Mouse (Mus musculus) lung, embryonic 14.5 days (tissue): ENCODE measurements around the gene Kdelr1. TPM values are rescaled to one million over a fixed set of nuclear protein-coding genes. Genes with fewer than 3 reads are reported as not detected.

Experiments
- ATAC-seq: fragments of 200-750 bp; cut with Nextera tagmentation; 2 replicates; pipeline ENCODE4 v1.8.0; 2017; ENCODE audit warnings: mild to moderate bottlenecking, moderate TSS enrichment, moderate library complexity; ENCODE audit not compliant: insufficient read depth
- DNase-seq: peaks from one replicate; pipeline ENCODE4 v3.0.0-alpha.2; 2015
- H3K27ac ChIP-seq: fragments of 300-500 bp; sonication (generic); 2 replicates; pipeline ENCODE4 v1.5.1; 2014; ENCODE audit warnings: low read depth, mild to moderate bottlenecking, moderate library complexity
- H3K27me3 ChIP-seq: fragments of 300-500 bp; sonication (generic); 2 replicates; pipeline ENCODE4 v1.6.1; 2014; ENCODE audit warnings: low read length, control low read depth; ENCODE audit not compliant: insufficient read depth
- H3K36me3 ChIP-seq: fragments of 300-500 bp; sonication (generic); 2 replicates; pipeline ENCODE4 v1.6.1; 2014; ENCODE audit warnings: control low read depth; ENCODE audit not compliant: insufficient read depth
- H3K4me1 ChIP-seq: fragments of 300-500 bp; sonication (generic); 2 replicates; pipeline ENCODE4 v1.6.1; 2014; ENCODE audit warnings: antibody characterized with exemption, control low read depth; ENCODE audit not compliant: insufficient read depth
- H3K4me2 ChIP-seq: fragments of 300-500 bp; sonication (generic); 2 replicates; pipeline ENCODE4 v1.6.1; 2014; ENCODE audit warnings: mild to moderate bottlenecking
- H3K4me3 ChIP-seq: fragments of 300-500 bp; sonication (generic); 2 replicates; pipeline ENCODE4 v1.5.1; 2014; ENCODE audit warnings: low read depth, low read length
- H3K9ac ChIP-seq: fragments of 300-500 bp; sonication (generic); 2 replicates; pipeline ENCODE4 v1.6.1; 2014
- H3K9me3 ChIP-seq: fragments of 300-500 bp; sonication (generic); 2 replicates; pipeline ENCODE4 v1.6.1; 2016; ENCODE audit warnings: low read depth, low read length, control low read depth
- CTCF ChIP-seq: IDR thresholded peaks from 2 replicates; pipeline ENCODE4 v1.5.1; 2016; ENCODE audit warnings: antibody characterized with exemption, low read depth
- WGBS: fragments of 180-500 bp; shearing (Covaris S2); extraction: QIAGEN DNeasy Blood & Tissue Kit; methylation state at CpG from one replicate; pipeline ENCODE4 v1.1.7; 2014; 5-methylcytosine and 5-hydroxymethylcytosine counted together
- polyA plus RNA-seq: library from polyadenylated mRNA; unstranded; fragments of >200 nt; fragmentation: Nextera tagmentation; extraction: Ambion mirVana; gene quantifications from 2 replicates; pipeline ENCODE4 v1.2.1, GENCODE M21; 2014

The Kdelr1 gene
- polyA plus RNA-seq, 1 experiment from 2014 or later, result 108 TPM

DNA sequence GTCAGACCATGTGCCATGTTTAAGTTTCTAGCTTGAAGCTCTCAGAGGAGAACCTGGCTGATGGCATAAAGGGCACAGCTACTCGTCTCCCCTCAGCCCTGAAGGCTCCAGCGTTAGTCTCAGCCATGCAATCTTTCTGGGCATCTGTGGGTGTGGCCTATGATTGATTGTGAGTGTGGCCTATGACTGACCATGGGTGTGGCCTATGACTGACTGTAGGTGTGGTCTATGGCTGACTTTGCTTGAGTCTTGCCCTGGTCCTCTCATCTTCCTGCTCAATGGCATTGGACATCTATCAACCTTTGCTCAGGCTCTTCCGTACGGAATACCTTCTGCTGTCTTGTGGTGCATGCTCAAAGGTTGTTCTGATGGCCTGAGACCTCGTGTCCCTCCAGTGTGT, 29.0 kb downstream of the Kdelr1 start:
- no peak for TF ChIP-seq CTCF
- no peaks in the 10 kb centered on the region for H3K9me3 ChIP-seq
- WGBS, result 49% methylated on average over 5 of the region's 5 CpGs
- H3K4me3 ChIP-seq, result no peak overlapping the region
- no peak for ATAC-seq
- H3K27me3 ChIP-seq, result no peaks in the 10 kb centered on the region
- peak; percentile 46 for DNase-seq
- no peak overlapping the region for H3K9ac ChIP-seq
- 0 out of 2 replicates have a peak, but pooled peaks cover 6% of the 10 kb centered on the region for H3K4me1 ChIP-seq
- no peak overlapping the region for H3K27ac ChIP-seq
- H3K36me3 ChIP-seq, result no peaks in the 10 kb centered on the region
- H3K4me2 ChIP-seq, result no peak overlapping the region

DNA sequence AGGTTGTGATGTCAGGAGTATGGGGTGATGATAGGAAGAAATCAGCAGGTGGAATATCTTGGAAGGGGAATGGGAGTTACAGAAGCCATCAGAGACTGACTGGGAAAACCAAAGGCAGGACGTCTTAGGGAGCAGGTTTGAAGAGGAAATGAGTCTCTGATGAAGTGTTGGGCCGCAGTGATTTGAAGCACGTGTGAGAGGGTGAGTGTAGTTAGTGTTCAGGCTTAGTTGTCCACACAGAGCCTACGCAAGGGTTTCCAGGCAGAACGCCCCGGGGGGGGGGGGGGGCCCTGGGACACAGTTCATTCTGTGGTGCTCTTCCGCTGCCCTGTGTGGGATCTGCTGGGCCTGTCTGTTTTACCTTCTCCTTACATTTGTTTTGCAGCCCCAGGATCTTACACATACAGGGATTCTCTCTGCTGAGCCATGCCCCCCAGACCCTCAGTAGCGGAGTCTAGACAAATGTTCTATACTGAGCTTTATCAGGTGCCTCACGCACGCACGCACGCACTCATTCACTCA, 30.0 kb downstream of the Kdelr1 start:
- Histone ChIP-seq H3K4me1 (0 out of 2 replicates have a peak, but pooled peaks cover 5% of the 10 kb centered on the region), H3K27ac (no peak overlapping the region), H3K4me3 (no peak overlapping the region), H3K27me3 (no peaks in the 10 kb centered on the region), H3K9me3 (no peaks in the 10 kb centered on the region), H3K9ac (no peak overlapping the region), H3K36me3 (peaks cover 4% of the 10 kb centered on the region; the same call in 1 of the 2 replicates), H3K4me2 (no peak overlapping the region)
- DNase-seq, result peak; percentile 36
- 60% methylated on average over 12 of the region's 12 CpGs for WGBS
- no peak for TF ChIP-seq CTCF
- no peak for ATAC-seq

DNA sequence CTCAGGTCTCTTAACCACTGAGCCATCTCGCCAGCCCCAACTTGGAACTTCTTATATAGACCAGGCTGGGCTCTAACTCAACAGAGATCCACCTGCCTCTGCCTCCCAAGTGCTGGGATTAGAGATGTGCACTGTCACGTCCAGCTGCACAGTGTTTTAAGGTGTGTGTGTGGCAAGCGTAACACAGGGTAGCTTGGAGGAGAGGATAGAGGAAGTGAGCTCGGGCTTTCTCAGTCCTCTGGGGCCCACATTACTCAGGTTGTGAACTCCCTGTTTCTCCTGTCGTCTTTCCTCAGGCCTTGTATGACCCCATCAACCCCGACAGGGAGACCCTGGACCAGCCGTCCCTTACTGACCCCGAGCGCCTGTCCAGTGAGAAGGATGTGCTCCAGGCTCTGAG, 34.0 kb downstream of the Kdelr1 start:
- DNase-seq (no peak), ATAC-seq (no peak; the same call in 1 of the 2 replicates)
- Histone ChIP-seq H3K4me1 (no peaks in the 10 kb centered on the region), H3K9me3 (no peaks in the 10 kb centered on the region), H3K27ac (no peak overlapping the region), H3K27me3 (no peaks in the 10 kb centered on the region), H3K36me3 (peaks cover 15% of the 10 kb centered on the region; the same call in 1 of the 2 replicates), H3K9ac (no peak overlapping the region), H3K4me3 (no peak overlapping the region), H3K4me2 (no peak overlapping the region)
- 84% methylated on average over 9 of the region's 9 CpGs for WGBS
- TF ChIP-seq CTCF, result no peak

GRCm38 (mm10) chr7:45908384-45908783, 35.8 kb downstream of the Kdelr1 start:
- DNase-seq, result no peak
- Histone ChIP-seq H3K27ac (no peak overlapping the region), H3K27me3 (no peaks in the 10 kb centered on the region), H3K9me3 (no peaks in the 10 kb centered on the region), H3K36me3 (peaks cover 15% of the 10 kb centered on the region; the same call in 1 of the 2 replicates), H3K4me3 (no peak overlapping the region), H3K4me2 (no peak overlapping the region), H3K9ac (no peak overlapping the region), H3K4me1 (no peaks in the 10 kb centered on the region)
- no peak for ATAC-seq
- no peak for TF ChIP-seq CTCF

- ATAC-seq (no peak), DNase-seq (no peak)
- Histone ChIP-seq H3K9me3 (no peaks in the 10 kb centered on the region), H3K27ac (no peak overlapping the region), H3K4me1 (no peaks in the 10 kb centered on the region), H3K9ac (no peak overlapping the region), H3K27me3 (no peaks in the 10 kb centered on the region), H3K36me3 (peaks cover 15% of the 10 kb centered on the region; the same call in 1 of the 2 replicates), H3K4me2 (no peak overlapping the region), H3K4me3 (no peak overlapping the region)
- WGBS, result 91% methylated on average over 16 of the region's 16 CpGs
- TF ChIP-seq CTCF, result no peak
Measured at GRCm38 (mm10) chr7:45909145-45909544, 36.6 kb downstream of the Kdelr1 start.

DNA sequence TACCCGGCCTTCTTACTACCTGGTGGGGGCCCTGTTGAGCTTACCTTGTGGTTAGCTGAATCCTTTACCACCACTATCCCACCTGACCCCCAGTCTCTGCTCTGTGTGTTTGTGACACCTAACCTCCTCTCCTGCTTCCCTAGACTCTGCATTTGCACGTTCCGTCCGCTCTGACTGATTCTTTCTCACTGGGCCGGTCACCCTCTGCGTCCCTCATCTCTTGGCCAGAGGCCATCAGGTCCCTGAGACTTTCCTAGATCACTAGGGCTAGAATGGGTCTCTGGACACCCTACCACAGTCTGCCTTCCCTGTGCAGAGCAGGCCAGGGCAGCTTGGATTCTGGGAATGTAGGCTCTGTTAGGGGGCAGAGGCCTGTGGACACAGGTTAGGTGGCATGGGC, 41.5 kb downstream of the Kdelr1 start:
- Histone ChIP-seq H3K9ac (no peak overlapping the region; the same call in 1 of the 2 replicates), H3K4me3 (no peak overlapping the region), H3K27ac (no peak overlapping the region), H3K27me3 (no peaks in the 10 kb centered on the region), H3K9me3 (no peaks in the 10 kb centered on the region), H3K4me2 (no peak overlapping the region), H3K36me3 (peaks cover 20% of the 10 kb centered on the region; the same call in 1 of the 2 replicates), H3K4me1 (peaks cover 21% of the 10 kb centered on the region)
- no peak for TF ChIP-seq CTCF
- 82% methylated on average over 6 of the region's 6 CpGs for WGBS
- no peak for ATAC-seq
- no peak for DNase-seq

DNA sequence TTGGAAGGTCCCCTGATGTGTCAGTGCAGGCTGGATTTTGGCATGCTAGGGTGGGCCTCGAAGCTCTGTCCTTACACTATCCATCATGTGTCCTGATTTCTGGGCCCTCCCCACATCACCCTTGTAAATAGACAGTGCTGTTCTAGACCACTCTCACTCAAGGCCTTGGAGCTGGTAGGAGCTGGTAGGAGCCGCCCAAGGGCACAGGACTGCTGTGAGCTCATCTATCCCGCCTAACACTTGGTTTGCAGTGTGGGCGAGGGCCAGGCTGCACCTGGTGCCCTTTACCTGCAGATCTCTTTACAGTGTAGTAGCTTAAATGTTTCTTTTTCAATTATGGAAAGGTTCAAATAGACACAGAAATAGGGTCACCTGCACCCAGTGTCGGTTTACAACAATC, 42.4 kb downstream of the Kdelr1 start:
- WGBS, result 79% methylated on average over 5 of the region's 5 CpGs
- H3K27me3 ChIP-seq, result no peaks in the 10 kb centered on the region

More for the DNA sequence above, 42.4 kb downstream of the Kdelr1 start:
- Histone ChIP-seq H3K9ac (no peak overlapping the region), H3K27ac (no peak overlapping the region), H3K36me3 (peaks cover 12% of the 10 kb centered on the region; the same call in 1 of the 2 replicates), H3K4me1 (peaks cover 28% of the 10 kb centered on the region), H3K4me2 (no peak overlapping the region), H3K9me3 (no peaks in the 10 kb centered on the region), H3K4me3 (no peak overlapping the region)
- ATAC-seq, result no peak
- DNase-seq, result no peak
- no peak for TF ChIP-seq CTCF
